Mouse (Mus musculus) small intestine, adult 2 months (tissue): Measurements from ENCODE around the gene Dock10.

Source experiments
- CTCF ChIP-seq: fragments of 200-500 bp; IDR thresholded peaks from 2 replicates; pipeline ENCODE4 v1.5.1; 2012; ENCODE audit warnings: low read depth, mild to moderate bottlenecking, control low read depth, inconsistent platforms, low read length, moderate library complexity, mixed read lengths; ENCODE audit not compliant: insufficient replicate concordance, insufficient read length; ENCODE audit errors: extremely low read depth
- POLR2A ChIP-seq: fragments of 200-500 bp; IDR thresholded peaks from 2 replicates; pipeline ENCODE4 v1.6.1; 2012; ENCODE audit warnings: low read depth, mild to moderate bottlenecking, control low read depth, inconsistent platforms, low read length, moderate library complexity

GRCm38 (mm10) chr1:80646602-80647001 is 111.7 kb downstream of the Dock10 start:
- TF ChIP-seq POLR2A = no peak
- TF ChIP-seq CTCF = no peak
